Mouse (Mus musculus): ENCODE data around the gene Src.

GRCm38 (mm10) chr2:157434497-157434896 lies 16.3 kb downstream of the Src start:
- TF ChIP-seq CTCF (IDR thresholded peaks at IDR 0.05; ENCODE audit: control insufficient read depth, insufficient read depth, low read length) (no peak), POLR2A (IDR thresholded peaks at IDR 0.05; ENCODE audit: borderline replicate concordance, control insufficient read depth, low read depth, low read length) (no peak)

All from bone marrow, adult 2 months (tissue).